In the genomic region with DNA sequence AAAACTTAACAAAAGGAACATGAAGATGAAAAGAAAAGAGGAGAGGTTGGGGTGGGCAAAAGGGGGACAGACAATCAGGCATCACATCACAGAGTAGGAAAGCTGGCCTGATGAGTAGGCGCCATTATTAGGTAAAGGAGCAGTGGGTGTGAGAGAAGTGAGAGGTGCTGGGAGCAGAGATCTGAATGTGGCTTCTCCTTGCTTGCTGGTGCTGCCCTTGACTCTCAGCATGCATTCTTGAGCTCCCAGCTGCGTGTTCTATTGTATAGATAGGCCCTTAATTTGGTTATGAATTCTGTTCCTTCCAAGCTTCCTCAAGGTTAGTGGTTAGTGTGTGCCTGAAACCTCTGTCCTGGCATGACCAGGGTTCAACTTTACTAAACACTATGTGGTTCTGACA, we compare ENCODE assay signal across 20 mouse cellular contexts.
DNase-seq lines count a peak whose midpoint lies in the region; TF ChIP-seq lines count a peak whose summit lies in the region.
"Had no signal": no experiment of that assay in that cellular context is flagged by ENCODE, and none has a peak within 500 bp of the region (broad histone marks: within the 10 kb centered on the region; RNA-seq: fewer than 3 reads in every experiment).

No protein-coding gene starts in this region.

- no peak overlapping the region for H3K4me3 ChIP-seq in ES-Bruce4 (ENCODE audit: low read depth, low read length)
- no peak overlapping the region for H3K4me3 ChIP-seq in ES-E14 (ENCODE audit: insufficient read depth in 1 of 2, low read depth in 1 of 2, low read length in 2 of 2, poor library complexity in 1 of 2, severe bottlenecking in 1 of 2)
- H3K4me3 ChIP-seq: embryonic facial prominence, embryonic 10.5 days; embryonic facial prominence, embryonic 12.5 days; forebrain, embryonic 13.5 days; forebrain, embryonic 15.5 days had no signal

- no peaks in the 10 kb centered on the region for H3K27me3 ChIP-seq in ES-Bruce4 (ENCODE audit: control insufficient read depth, insufficient read depth, low read length, poor library complexity, severe bottlenecking)
- H3K27me3 ChIP-seq: CH12.LX; embryonic facial prominence, embryonic 12.5 days; forebrain, embryonic 13.5 days; forebrain, embryonic 15.5 days had no signal

- H3K36me3 ChIP-seq in ES-Bruce4 (ENCODE audit: control insufficient read depth, insufficient read depth, low read length, poor library complexity, severe bottlenecking) (no peaks in the 10 kb centered on the region), ES-E14 (ENCODE audit: control insufficient read depth, insufficient read depth, low read length, poor library complexity, severe bottlenecking) (no peaks in the 10 kb centered on the region)
- H3K36me3 ChIP-seq: embryonic facial prominence, embryonic 10.5 days; embryonic facial prominence, embryonic 12.5 days; forebrain, embryonic 15.5 days had no signal

- no peak overlapping the region for H3K9ac ChIP-seq in ES-Bruce4 (ENCODE audit: low read depth, poor library complexity, severe bottlenecking)
- H3K9ac ChIP-seq in ES-E14 (ENCODE audit: insufficient read depth, low read depth, low read length, poor library complexity, severe bottlenecking) = no peak overlapping the region
- H3K9ac ChIP-seq: embryonic facial prominence, embryonic 12.5 days; forebrain, embryonic 13.5 days; forebrain, embryonic 15.5 days; forebrain, postnatal 0 days had no signal

- H3K4me1 ChIP-seq in ES-Bruce4 (ENCODE audit: control insufficient read depth, insufficient read depth, low read length) = peaks cover 11% of the 10 kb centered on the region
- peaks cover 13 to 18% of the 10 kb centered on the region in 2 experiments for H3K4me1 ChIP-seq in ES-E14 (ENCODE audit: control insufficient read depth in 2 of 2, insufficient read depth in 2 of 2, low read length in 2 of 2, poor library complexity in 1 of 2)
- H3K4me1 ChIP-seq: embryonic facial prominence, embryonic 10.5 days; embryonic facial prominence, embryonic 12.5 days had no signal

- DNase-seq in ES-E14 (ENCODE audit: low read depth, low spot score) (peak; percentile 79), ZHBTc4 (ENCODE audit: low read depth, low spot score) (peak; percentile 92)
- no peak for DNase-seq in heart, postnatal 4 days
- no peak for DNase-seq in lung, postnatal 25 days (ENCODE audit: low spot score)
- DNase-seq: adrenal gland, adult 2 months; adrenal gland, postnatal 10 days; adrenal gland, postnatal 25 days; B cell, adult 2 months; cerebellum, adult 11 months; cerebellum, adult 18-20 months; cerebellum, adult 8-10 months; cerebellum, adult 9-11 months; cerebellum, postnatal 14 days; forebrain, postnatal 0 days had no signal

- no peak for TF ChIP-seq CTCF in ES-Bruce4 (IDR thresholded peaks at IDR 0.05; ENCODE audit: low read depth, low read length)

- TF ChIP-seq POLR2A in ES-Bruce4 (IDR thresholded peaks at IDR 0.05; ENCODE audit: insufficient read depth, low read length) = no peak

- TF ChIP-seq EP300 in ES-Bruce4 (IDR thresholded peaks at IDR 0.05; ENCODE audit: insufficient read depth, low read depth, low read length) = peak; percentile 99

- H3K27ac ChIP-seq in ES-Bruce4 (ENCODE audit: insufficient read depth, low read length) (peak overlapping the region; percentile 93), ES-E14 (ENCODE audit: insufficient read depth, low read depth, low read length, poor library complexity, severe bottlenecking) (no peak overlapping the region)
- H3K27ac ChIP-seq: embryonic facial prominence, embryonic 10.5 days; embryonic facial prominence, embryonic 12.5 days; forebrain, embryonic 13.5 days; forebrain, embryonic 15.5 days had no signal

- in situ Hi-C loops in ES-E14 (cut with MboI; ENCODE audit: low sequenced_read_pairs in 2 of 2, unreplicated experiment in 2 of 2) = no loop called here

- H3K9me3 ChIP-seq in ES-Bruce4 (replicated peaks; ENCODE audit: control insufficient read depth, insufficient read depth, low read length, poor library complexity, severe bottlenecking) (no peaks in the 10 kb centered on the region), ES-E14 (ENCODE audit: control insufficient read depth, insufficient read depth, low read depth, low read length) (no peaks in the 10 kb centered on the region)
- H3K9me3 ChIP-seq: embryonic facial prominence, embryonic 10.5 days; embryonic facial prominence, embryonic 12.5 days; forebrain, embryonic 13.5 days; forebrain, embryonic 15.5 days had no signal

TF ChIP-seq in ES-E14, 5 proteins besides CTCF, POLR2A, EP300 and RAD21:
- TF ChIP-seq ZNF384 (IDR thresholded peaks at IDR 0.05; ENCODE audit: low read depth, low read length) (no peak), CHD2 (IDR thresholded peaks at IDR 0.05; ENCODE audit: low read depth, low read length) (no peak), HCFC1 (IDR thresholded peaks at IDR 0.05; ENCODE audit: borderline replicate concordance, insufficient read depth, low read length) (no peak), MAFK (IDR thresholded peaks at IDR 0.05; ENCODE audit: insufficient read depth, low read depth, low read length) (no peak), ZC3H11A (IDR thresholded peaks at IDR 0.05; ENCODE audit: borderline replicate concordance, low read depth, low read length) (no peak)

Comparison
In these comparisons a context has a peak if more than half of its experiments do, and no peak if none do; other contexts are left out.
1. DNase-seq: peak in ES-E14 (single experiment) and ZHBTc4 (single experiment); none in heart, postnatal 4 days (single experiment) and lung, postnatal 25 days (single experiment).